Mouse (Mus musculus): Measurements from ENCODE around the gene Pbxip1. TPM values are rescaled to one million over a fixed set of nuclear protein-coding genes. Genes with fewer than 3 reads are reported as not detected.

The Pbxip1 gene
- polyA plus RNA-seq, 1 experiment from 2014 or later, result 29.8 TPM

- WGBS, result 7% methylated on average over 28 of the region's 28 CpGs
Observed at GRCm38 (mm10) chr3:89411490-89412393, 24.8 kb upstream of the Pbxip1 start, which contains the start of gene Flad1. TSS of gene Flad1 (minus strand) at chr3:89411870.

GRCm38 (mm10) chr3:89416158-89416557 is 20.3 kb upstream of the Pbxip1 start:
- no peak overlapping the region for H3K9ac ChIP-seq
- H3K9me3 ChIP-seq, result no peaks in the 10 kb centered on the region
- no peaks in the 10 kb centered on the region for H3K27me3 ChIP-seq
- H3K27ac ChIP-seq, result no peak overlapping the region
- 97% methylated on average over 8 of the region's 8 CpGs for WGBS
- H3K36me3 ChIP-seq, result peaks cover 32% of the 10 kb centered on the region
- ATAC-seq (ENCODE audit: insufficient number of reproducible peaks, insufficient read depth, low FRiP score, low TSS enrichment), result no peak
- H3K4me2 ChIP-seq (replicated peaks), result no peak overlapping the region; the same call in 1 of the 2 replicates
- H3K4me3 ChIP-seq, result no peak overlapping the region
- peaks cover 22% of the 10 kb centered on the region for H3K4me1 ChIP-seq

More at GRCm38 (mm10) chr3:89411490-89412393, 24.8 kb upstream of the Pbxip1 start, which contains the start of gene Flad1:
- ATAC-seq (ENCODE audit: insufficient number of reproducible peaks, insufficient read depth, low FRiP score, low TSS enrichment), result peak; percentile 97
- Histone ChIP-seq H3K4me3 (peak within 1 kb of the TSS; percentile 56), H3K4me1 (peaks cover 12% of the 10 kb centered on the region), H3K4me2 (replicated peaks) (peak within 1 kb of the TSS; percentile 75), H3K27ac (no peak within 1 kb of the TSS), H3K9me3 (no peaks in the 10 kb centered on the region), H3K27me3 (no peaks in the 10 kb centered on the region), H3K36me3 (peaks cover 39% of the 10 kb centered on the region), H3K9ac (peak within 1 kb of the TSS; percentile 55)

GRCm38 (mm10) chr3:89417131-89417530 is 19.4 kb upstream of the Pbxip1 start:
- peak overlapping the region; percentile 97 for H3K27ac ChIP-seq
- 25% methylated on average over 2 of the region's 2 CpGs for WGBS
- H3K9ac ChIP-seq, result peak overlapping the region; percentile 72
- H3K9me3 ChIP-seq, result no peaks in the 10 kb centered on the region
- H3K36me3 ChIP-seq, result peaks cover 32% of the 10 kb centered on the region
- H3K4me2 ChIP-seq (replicated peaks), result peak overlapping the region; percentile 87
- peaks cover 30% of the 10 kb centered on the region for H3K4me1 ChIP-seq
- ATAC-seq (ENCODE audit: insufficient number of reproducible peaks, insufficient read depth, low FRiP score, low TSS enrichment), result no peak
- H3K27me3 ChIP-seq, result no peaks in the 10 kb centered on the region
- peak overlapping the region; percentile 65 for H3K4me3 ChIP-seq

GRCm38 (mm10) chr3:89417840-89418169 is 18.7 kb upstream of the Pbxip1 start:
- H3K36me3 ChIP-seq, result peaks cover 32% of the 10 kb centered on the region
- no peaks in the 10 kb centered on the region for H3K9me3 ChIP-seq
- peaks cover 37% of the 10 kb centered on the region for H3K4me1 ChIP-seq
- peak; percentile 36 for ATAC-seq (ENCODE audit: insufficient number of reproducible peaks, insufficient read depth, low FRiP score, low TSS enrichment)
- H3K27me3 ChIP-seq, result no peaks in the 10 kb centered on the region
- H3K4me2 ChIP-seq (replicated peaks), result peak overlapping the region; percentile 87
- WGBS, result under 1% methylated on average over 20 of the region's 20 CpGs
- peak overlapping the region; percentile 97 for H3K27ac ChIP-seq
- peak overlapping the region; percentile 65 for H3K4me3 ChIP-seq
- peak overlapping the region; percentile 72 for H3K9ac ChIP-seq

- ATAC-seq (ENCODE audit: insufficient number of reproducible peaks, insufficient read depth, low FRiP score, low TSS enrichment), result peak; percentile 91
- under 1% methylated on average over 39 of the region's 39 CpGs for whole genome bisulfite sequencing
- H3K27me3 ChIP-seq, result no peaks in the 10 kb centered on the region
- H3K9me3 ChIP-seq, result no peaks in the 10 kb centered on the region
- H3K9ac ChIP-seq, result peak within 1 kb of the TSS; percentile 72
- H3K36me3 ChIP-seq, result peaks cover 31% of the 10 kb centered on the region
- H3K4me2 ChIP-seq (replicated peaks), result peak within 1 kb of the TSS; percentile 87
- H3K27ac ChIP-seq, result peak within 1 kb of the TSS; percentile 97
- peaks cover 40% of the 10 kb centered on the region for H3K4me1 ChIP-seq
- H3K4me3 ChIP-seq, result peak within 1 kb of the TSS; percentile 65
Observed at GRCm38 (mm10) chr3:89418170-89418860, 18.2 kb upstream of the Pbxip1 start, which contains the start of the genes Cks1b and Shc1. TSS of gene Cks1b (minus strand) at chr3:89418383. TSS of gene Shc1 (plus strand) at chr3:89418443.

GRCm38 (mm10) chr3:89418861-89419250 is 17.6 kb upstream of the Pbxip1 start:
- no peaks in the 10 kb centered on the region for H3K9me3 ChIP-seq
- no peaks in the 10 kb centered on the region for H3K27me3 ChIP-seq
- H3K9ac ChIP-seq, result peak overlapping the region; percentile 63
- peak overlapping the region; percentile 65 for H3K4me3 ChIP-seq
- peak overlapping the region; percentile 97 for H3K27ac ChIP-seq
- H3K4me2 ChIP-seq (replicated peaks), result peak overlapping the region; percentile 87
- H3K36me3 ChIP-seq, result peaks cover 29% of the 10 kb centered on the region
- 1% methylated on average over 16 of the region's 16 CpGs for WGBS
- no peak for ATAC-seq (ENCODE audit: insufficient number of reproducible peaks, insufficient read depth, low FRiP score, low TSS enrichment)
- peaks cover 40% of the 10 kb centered on the region for H3K4me1 ChIP-seq

GRCm38 (mm10) chr3:89419571-89419970 is 16.9 kb upstream of the Pbxip1 start:
- no peaks in the 10 kb centered on the region for H3K27me3 ChIP-seq
- H3K4me2 ChIP-seq (replicated peaks), result peak overlapping the region; percentile 87
- under 1% methylated on average over 9 of the region's 9 CpGs for WGBS
- H3K4me1 ChIP-seq, result peaks cover 40% of the 10 kb centered on the region
- peaks cover 29% of the 10 kb centered on the region for H3K36me3 ChIP-seq
- peak overlapping the region; percentile 63 for H3K9ac ChIP-seq
- no peaks in the 10 kb centered on the region for H3K9me3 ChIP-seq
- H3K4me3 ChIP-seq, result peak overlapping the region; percentile 65
- no peak for ATAC-seq (ENCODE audit: insufficient number of reproducible peaks, insufficient read depth, low FRiP score, low TSS enrichment)
- H3K27ac ChIP-seq, result peak overlapping the region; percentile 97

- peak overlapping the region; percentile 87 for H3K4me2 ChIP-seq (replicated peaks)
- H3K27me3 ChIP-seq, result no peaks in the 10 kb centered on the region
- H3K9me3 ChIP-seq, result no peaks in the 10 kb centered on the region
- H3K36me3 ChIP-seq, result peaks cover 29% of the 10 kb centered on the region
- peak overlapping the region; percentile 97 for H3K27ac ChIP-seq
- ATAC-seq (ENCODE audit: insufficient number of reproducible peaks, insufficient read depth, low FRiP score, low TSS enrichment), result no peak
- H3K4me1 ChIP-seq, result peaks cover 40% of the 10 kb centered on the region
- 10% methylated on average over 3 of the region's 3 CpGs for WGBS
- H3K4me3 ChIP-seq, result peak overlapping the region; percentile 65
- peak overlapping the region; percentile 63 for H3K9ac ChIP-seq
Observed at GRCm38 (mm10) chr3:89419981-89420380, 16.5 kb upstream of the Pbxip1 start.

GRCm38 (mm10) chr3:89420421-89420820 is 16.1 kb upstream of the Pbxip1 start:
- Histone ChIP-seq H3K36me3 (peaks cover 29% of the 10 kb centered on the region), H3K27me3 (no peaks in the 10 kb centered on the region), H3K9ac (no peak overlapping the region), H3K4me1 (peaks cover 40% of the 10 kb centered on the region), H3K27ac (peak overlapping the region; percentile 79), H3K9me3 (no peaks in the 10 kb centered on the region), H3K4me3 (peak overlapping the region; percentile 46; the same call in 1 of the 2 replicates), H3K4me2 (replicated peaks) (peak overlapping the region; percentile 79)
- ATAC-seq (ENCODE audit: insufficient number of reproducible peaks, insufficient read depth, low FRiP score, low TSS enrichment), result no peak
- WGBS, result 59% methylated on average over 2 of the region's 2 CpGs

- WGBS, result 1% methylated on average over 11 of the region's 11 CpGs
Observed at GRCm38 (mm10) chr3:89421002-89421774, 15.3 kb upstream of the Pbxip1 start.

More at GRCm38 (mm10) chr3:89421002-89421774, 15.3 kb upstream of the Pbxip1 start:
- H3K9ac ChIP-seq, result peak overlapping the region; percentile 77
- H3K27me3 ChIP-seq, result no peaks in the 10 kb centered on the region
- peak overlapping the region; percentile 46 for H3K4me3 ChIP-seq
- peak overlapping the region; percentile 79 for H3K4me2 ChIP-seq (replicated peaks)
- H3K27ac ChIP-seq, result peak overlapping the region; percentile 79
- no peaks in the 10 kb centered on the region for H3K9me3 ChIP-seq
- peaks cover 28% of the 10 kb centered on the region for H3K36me3 ChIP-seq
- peaks cover 39% of the 10 kb centered on the region for H3K4me1 ChIP-seq
- ATAC-seq (ENCODE audit: insufficient number of reproducible peaks, insufficient read depth, low FRiP score, low TSS enrichment), result peak; percentile 79

All from embryonic facial prominence, embryonic 12.5 days (tissue).